Mouse (Mus musculus) cerebellum, adult 2 months (tissue): ENCODE results near the gene Gm21887.
A peak's percentile ranks its signal among the peaks of the same experiment; 100 is the strongest.
"Not testable (repeated sequence)": the region's sequence is repeated elsewhere in the genome, so short reads cannot be mapped to it uniquely, and the experiment has no call there.

Experiments used
- CTCF ChIP-seq: fragments of 200-500 bp; IDR thresholded peaks from 2 replicates; pipeline ENCODE4 v1.5.1; 2011; ENCODE audit warnings: low read depth, mild to moderate bottlenecking, control low read depth, low read length, moderate library complexity, borderline replicate concordance; ENCODE audit not compliant: insufficient read depth
- POLR2A ChIP-seq: fragments of 200-500 bp; IDR thresholded peaks from 2 replicates; pipeline ENCODE4 v1.6.1; 2011; ENCODE audit warnings: low read length, control low read depth, borderline replicate concordance; ENCODE audit not compliant: insufficient read depth

DNA sequence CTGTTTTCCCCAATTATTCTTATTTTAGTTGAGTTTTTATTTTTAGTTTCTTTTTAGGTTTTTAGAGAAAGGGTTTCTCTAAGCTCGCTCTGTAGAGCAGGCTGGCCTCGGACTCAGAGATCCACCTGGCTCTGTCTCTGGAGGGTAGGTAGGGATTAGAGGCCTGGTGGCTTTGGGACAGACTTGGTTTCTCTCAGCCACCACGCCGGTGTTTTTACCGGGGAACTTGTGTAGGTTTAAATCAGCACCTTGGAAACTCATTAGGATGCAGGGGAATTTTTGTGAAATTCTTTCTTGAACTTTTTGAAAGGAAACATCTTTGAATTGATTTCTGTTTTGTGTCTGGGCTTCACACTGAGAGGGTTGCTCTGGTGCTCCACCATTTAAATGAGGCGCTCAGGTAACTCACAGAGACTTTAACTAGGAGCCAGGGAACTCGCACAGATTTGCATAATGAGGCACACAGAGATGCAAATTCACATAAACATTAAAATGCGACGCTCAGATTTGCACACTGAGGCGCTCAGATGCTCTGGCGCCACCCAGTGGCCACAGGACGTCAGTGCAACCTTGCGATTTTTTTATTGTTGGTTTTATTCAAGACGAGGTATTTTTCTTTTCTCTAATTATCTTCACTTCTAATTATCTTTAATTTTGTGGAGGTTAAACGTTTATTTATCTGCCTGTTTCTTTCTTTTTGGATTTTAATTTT is 12.4 kb downstream of the Gm21887 start:
- TF ChIP-seq POLR2A = not testable (repeated sequence)
- peak; percentile 64 for TF ChIP-seq CTCF
